Mouse (Mus musculus) forebrain, embryonic 15.5 days (tissue): ENCODE data around the gene Desi2. TPM values are rescaled to one million over a fixed set of nuclear protein-coding genes. Genes with fewer than 3 reads are reported as not detected.
"Not testable (repeated sequence)": the region's sequence is repeated elsewhere in the genome, so short reads cannot be mapped to it uniquely, and the experiment has no call there.

Experiments
- ATAC-seq: fragments of 200-750 bp; cut with Nextera tagmentation; replicated peaks from 2 replicates; pipeline ENCODE4 v1.8.0; 2017; ENCODE audit warnings: mild to moderate bottlenecking, moderate TSS enrichment, moderate library complexity
- H3K27ac ChIP-seq: fragments of 300-500 bp; sonication (generic); replicated peaks from 2 replicates; pipeline ENCODE4 v1.5.1; 2015; ENCODE audit warnings: mild to moderate bottlenecking, inconsistent platforms
- H3K27me3 ChIP-seq: fragments of 300-500 bp; sonication (generic); 2 replicates; pipeline ENCODE4 v1.6.1; 2015; ENCODE audit warnings: inconsistent platforms
- H3K36me3 ChIP-seq: fragments of 300-500 bp; sonication (generic); 2 replicates; pipeline ENCODE4 v1.6.1; 2015; ENCODE audit warnings: mild to moderate bottlenecking, inconsistent platforms
- H3K4me1 ChIP-seq: fragments of 300-500 bp; sonication (generic); 2 replicates; pipeline ENCODE4 v1.6.1; 2015; ENCODE audit warnings: inconsistent platforms
- H3K4me2 ChIP-seq: fragments of 300-500 bp; sonication (generic); replicated peaks from 2 replicates; pipeline ENCODE4 v1.6.1; 2015; ENCODE audit warnings: mild to moderate bottlenecking, inconsistent platforms
- H3K4me3 ChIP-seq: fragments of 300-500 bp; sonication (generic); 2 replicates; pipeline ENCODE4 v1.5.1; 2015; ENCODE audit warnings: mild to moderate bottlenecking, inconsistent platforms
- H3K9ac ChIP-seq: fragments of 300-500 bp; sonication (generic); replicated peaks from 2 replicates; pipeline ENCODE4 v1.6.1; 2015; ENCODE audit warnings: mild to moderate bottlenecking, inconsistent platforms
- H3K9me3 ChIP-seq: fragments of 300-500 bp; sonication (generic); 2 replicates; pipeline ENCODE4 v1.6.1; 2016; ENCODE audit warnings: inconsistent platforms
- WGBS: fragments of 180-500 bp; shearing (Covaris S2); methylation state at CpG from one replicate; pipeline ENCODE4 v1.1.7; 2015; ENCODE audit warnings: mixed read lengths; 5-methylcytosine and 5-hydroxymethylcytosine counted together
- polyA plus RNA-seq: library from polyadenylated mRNA; unstranded; fragments of >200 nt; fragmentation: Nextera tagmentation; extraction: Ambion mirVana; gene quantifications from 2 replicates; pipeline ENCODE4 v1.2.1, GENCODE M21; 2015

Desi2 gene
- polyA plus RNA-seq, 1 experiment from 2014 or later, result 23.4 TPM

- no peak overlapping the region for H3K4me2 ChIP-seq
- 89% methylated on average over 5 of the region's 5 CpGs for WGBS
- no peak for ATAC-seq
- H3K4me1 ChIP-seq, result no peaks in the 10 kb centered on the region
- no peak overlapping the region for H3K9ac ChIP-seq
- no peaks in the 10 kb centered on the region for H3K27me3 ChIP-seq
- no peak overlapping the region for H3K4me3 ChIP-seq
- H3K9me3 ChIP-seq, result 0 out of 2 replicates have a peak, but pooled peaks cover under 1% of the 10 kb centered on the region
- H3K27ac ChIP-seq, result no peak overlapping the region
- H3K36me3 ChIP-seq, result 0 out of 2 replicates have a peak, but pooled peaks cover under 1% of the 10 kb centered on the region
Measured at GRCm38 (mm10) chr1:178219166-178220077, 32.2 kb downstream of the Desi2 start.

- H3K4me2 ChIP-seq, H3K4me1 ChIP-seq, H3K27me3 ChIP-seq, H3K27ac ChIP-seq, H3K9ac ChIP-seq, H3K4me3 ChIP-seq, ATAC-seq: not testable (repeated sequence)
- peaks cover 22% of the 10 kb centered on the region for H3K36me3 ChIP-seq
- 99% methylated on average over 4 of the region's 4 CpGs for WGBS
- H3K9me3 ChIP-seq, result peaks cover 13% of the 10 kb centered on the region; the same call in 1 of the 2 replicates
Measured at GRCm38 (mm10) chr1:178228888-178229287, 41.7 kb downstream of the Desi2 start.

GRCm38 (mm10) chr1:178234109-178234508 is 46.9 kb downstream of the Desi2 start:
- Histone ChIP-seq H3K4me2 (no peak overlapping the region), H3K27me3 (no peaks in the 10 kb centered on the region), H3K4me3 (no peak overlapping the region), H3K4me1 (no peaks in the 10 kb centered on the region), H3K27ac (no peak overlapping the region), H3K36me3 (peaks cover 3% of the 10 kb centered on the region; the same call in 1 of the 2 replicates), H3K9ac (no peak overlapping the region), H3K9me3 (no peaks in the 10 kb centered on the region)
- ATAC-seq, result no peak
- WGBS, result 85% methylated on average over 3 of the region's 3 CpGs

GRCm38 (mm10) chr1:178235919-178236466 is 48.8 kb downstream of the Desi2 start:
- H3K27me3 ChIP-seq, result no peaks in the 10 kb centered on the region
- no peak overlapping the region for H3K4me3 ChIP-seq
- no peak for ATAC-seq
- 90% methylated on average over 2 of the region's 2 CpGs for WGBS
- no peaks in the 10 kb centered on the region for H3K9me3 ChIP-seq
- no peak overlapping the region for H3K27ac ChIP-seq
- H3K36me3 ChIP-seq, result peaks cover 3% of the 10 kb centered on the region; the same call in 1 of the 2 replicates
- H3K4me1 ChIP-seq, result no peaks in the 10 kb centered on the region
- H3K9ac ChIP-seq, result no peak overlapping the region
- no peak overlapping the region for H3K4me2 ChIP-seq

DNA sequence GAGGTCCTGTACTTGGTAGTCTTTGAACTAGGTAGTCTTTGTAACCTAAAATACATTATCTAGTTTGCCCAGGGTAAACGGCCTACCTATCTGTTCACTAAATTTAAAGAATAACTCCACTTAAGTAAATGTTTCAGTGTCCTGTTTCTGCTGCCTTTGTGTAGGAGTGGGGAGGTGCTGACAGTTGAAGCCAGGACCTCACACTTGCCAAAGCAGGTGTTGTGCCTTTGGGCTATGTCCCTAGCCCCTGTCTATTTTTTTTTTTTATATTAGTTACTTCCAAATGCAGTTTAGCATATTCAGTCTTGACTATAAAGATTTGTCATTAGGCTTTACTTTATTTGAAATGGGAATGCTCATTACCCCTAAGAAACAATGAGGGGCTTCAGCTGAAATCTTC is 51.5 kb downstream of the Desi2 start:
- no peaks in the 10 kb centered on the region for H3K27me3 ChIP-seq
- H3K4me1 ChIP-seq, result no peaks in the 10 kb centered on the region
- H3K36me3 ChIP-seq, result peaks cover 3% of the 10 kb centered on the region; the same call in 1 of the 2 replicates
- H3K4me3 ChIP-seq, result no peak overlapping the region
- WGBS, result 97% methylated on average over 1 of the region's 1 CpGs
- H3K9ac ChIP-seq, result no peak overlapping the region
- no peak overlapping the region for H3K27ac ChIP-seq
- ATAC-seq, result no peak
- H3K9me3 ChIP-seq, result no peaks in the 10 kb centered on the region
- no peak overlapping the region for H3K4me2 ChIP-seq

GRCm38 (mm10) chr1:178241884-178242508 is 54.8 kb downstream of the Desi2 start:
- Histone ChIP-seq H3K27ac (no peak overlapping the region), H3K4me1 (no peaks in the 10 kb centered on the region), H3K9ac (no peak overlapping the region), H3K36me3 (peaks cover 9% of the 10 kb centered on the region), H3K9me3 (no peaks in the 10 kb centered on the region), H3K4me2 (no peak overlapping the region), H3K4me3 (no peak overlapping the region), H3K27me3 (no peaks in the 10 kb centered on the region)
- no peak for ATAC-seq
- WGBS, result 97% methylated on average over 1 of the region's 1 CpGs

- H3K9ac ChIP-seq, result no peak overlapping the region
- no peak overlapping the region for H3K4me3 ChIP-seq
- no peak overlapping the region for H3K27ac ChIP-seq
- no peaks in the 10 kb centered on the region for H3K4me1 ChIP-seq
- no peaks in the 10 kb centered on the region for H3K9me3 ChIP-seq
- H3K36me3 ChIP-seq, result peaks cover 6% of the 10 kb centered on the region
- 97% methylated on average over 1 of the region's 1 CpGs for WGBS
- H3K27me3 ChIP-seq, result no peaks in the 10 kb centered on the region
- H3K4me2 ChIP-seq, result no peak overlapping the region
- no peak for ATAC-seq
Measured at GRCm38 (mm10) chr1:178248107-178248820, 61.0 kb downstream of the Desi2 start.

- Histone ChIP-seq H3K4me1 (no peaks in the 10 kb centered on the region), H3K27me3 (no peaks in the 10 kb centered on the region), H3K9ac (no peak overlapping the region), H3K27ac (no peak overlapping the region), H3K9me3 (no peaks in the 10 kb centered on the region), H3K4me2 (no peak overlapping the region), H3K4me3 (no peak overlapping the region), H3K36me3 (peaks cover 6% of the 10 kb centered on the region; the same call in 1 of the 2 replicates)
- ATAC-seq, result no peak
- 87% methylated on average over 4 of the region's 4 CpGs for WGBS
Measured at GRCm38 (mm10) chr1:178254598-178254997, 67.4 kb downstream of the Desi2 start.

DNA sequence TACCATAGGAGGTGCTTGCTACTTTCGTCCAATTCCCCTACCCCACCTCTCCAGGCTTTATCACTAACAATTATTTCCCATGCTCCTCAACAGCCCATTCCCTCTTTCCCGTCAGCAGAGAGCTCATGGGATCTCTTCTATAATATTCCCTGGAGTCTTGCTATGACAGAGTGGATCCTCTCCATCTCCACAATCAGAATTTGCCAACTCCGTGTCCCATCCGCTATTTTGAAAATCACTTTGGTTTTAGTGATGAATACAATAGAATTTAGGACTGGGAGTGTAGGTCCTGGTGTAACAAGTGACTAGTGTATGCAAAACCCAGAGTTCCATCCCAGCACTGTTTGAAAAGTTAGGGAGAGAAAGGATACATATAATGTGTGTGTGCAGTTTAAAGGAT is 69.1 kb downstream of the Desi2 start:
- H3K9me3 ChIP-seq, result no peaks in the 10 kb centered on the region
- H3K4me2 ChIP-seq, result no peak overlapping the region
- H3K4me3 ChIP-seq, result no peak overlapping the region
- 93% methylated on average over 4 of the region's 4 CpGs for WGBS
- no peaks in the 10 kb centered on the region for H3K27me3 ChIP-seq
- H3K36me3 ChIP-seq, result peaks cover 6% of the 10 kb centered on the region; the same call in 1 of the 2 replicates
- ATAC-seq, result no peak
- H3K4me1 ChIP-seq, result no peaks in the 10 kb centered on the region
- H3K9ac ChIP-seq, result no peak overlapping the region
- no peak overlapping the region for H3K27ac ChIP-seq

DNA sequence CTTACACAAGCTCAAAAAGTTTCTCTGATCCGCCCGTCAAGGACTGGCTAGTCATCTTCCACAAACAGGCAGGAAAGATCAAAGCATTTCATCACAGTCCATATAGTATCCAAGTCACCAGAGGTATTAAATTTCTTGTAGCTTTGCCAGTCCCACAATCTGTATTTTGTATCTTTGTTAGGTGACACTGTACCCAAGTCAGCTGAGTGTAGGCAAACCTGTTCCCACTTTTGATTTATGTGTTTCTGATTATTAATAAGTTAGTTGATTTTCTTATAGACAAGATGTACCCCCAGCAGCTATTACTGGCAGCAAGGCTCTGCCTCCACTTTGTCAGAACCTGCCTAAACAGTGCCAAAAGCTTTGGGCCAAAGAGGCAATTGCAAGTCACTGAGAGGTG is 71.6 kb downstream of the Desi2 start:
- H3K27ac ChIP-seq, result no peak overlapping the region
- ATAC-seq, result no peak
- WGBS, result 95% methylated on average over 2 of the region's 2 CpGs

GRCm38 (mm10) chr1:178265381-178265780 is 78.2 kb downstream of the Desi2 start:
- H3K4me3 ChIP-seq, H3K36me3 ChIP-seq, H3K27me3 ChIP-seq, H3K4me1 ChIP-seq, H3K27ac ChIP-seq, H3K9me3 ChIP-seq, ATAC-seq, H3K9ac ChIP-seq, H3K4me2 ChIP-seq: not testable (repeated sequence)
- 95% methylated on average over 3 of the region's 3 CpGs for WGBS

More for the DNA sequence above, 71.6 kb downstream of the Desi2 start:
- Histone ChIP-seq H3K4me1 (no peaks in the 10 kb centered on the region), H3K9me3 (no peaks in the 10 kb centered on the region), H3K9ac (no peak overlapping the region), H3K36me3 (peaks cover 6% of the 10 kb centered on the region; the same call in 1 of the 2 replicates), H3K4me3 (no peak overlapping the region), H3K4me2 (no peak overlapping the region), H3K27me3 (no peaks in the 10 kb centered on the region)
